Mouse (Mus musculus) lung, postnatal 0 days (tissue): ENCODE results near the gene Ap3d1. TPM values are rescaled to one million over a fixed set of nuclear protein-coding genes. Genes with fewer than 3 reads are reported as not detected.
A peak's percentile ranks its signal among the peaks of the same experiment; 100 is the strongest.

Experiments used
- ATAC-seq: fragments of 200-750 bp; cut with Nextera tagmentation; 2 replicates; pipeline ENCODE4 v1.8.0; 2017; ENCODE audit warnings: moderate library complexity
- DNase-seq: peaks from one replicate; pipeline ENCODE4 v3.0.0-alpha.2; 2016; ENCODE audit warnings: low spot score
- H3K27ac ChIP-seq: fragments of 300-500 bp; sonication (generic); 2 replicates; pipeline ENCODE4 v1.5.1; 2014; ENCODE audit warnings: antibody characterized with exemption, mild to moderate bottlenecking, low read length, mixed read lengths
- H3K27me3 ChIP-seq: fragments of 300-500 bp; sonication (generic); replicated peaks from 2 replicates; pipeline ENCODE4 v1.6.1; 2014; ENCODE audit warnings: low read length, mixed read lengths; ENCODE audit not compliant: insufficient read depth
- H3K36me3 ChIP-seq: fragments of 300-500 bp; sonication (generic); 2 replicates; pipeline ENCODE4 v1.6.1; 2014; ENCODE audit warnings: low read length, mixed read lengths; ENCODE audit not compliant: insufficient read depth
- H3K4me1 ChIP-seq: fragments of 300-500 bp; sonication (generic); 2 replicates; pipeline ENCODE4 v1.6.1; 2014; ENCODE audit warnings: antibody characterized with exemption, low read depth, low read length, mixed read lengths; ENCODE audit not compliant: insufficient read depth
- H3K4me2 ChIP-seq: fragments of 300-500 bp; sonication (generic); replicated peaks from 2 replicates; pipeline ENCODE4 v1.6.1; 2014; ENCODE audit warnings: low read depth, mild to moderate bottlenecking, low read length, moderate library complexity, mixed read lengths
- H3K4me3 ChIP-seq: fragments of 300-500 bp; sonication (generic); 2 replicates; pipeline ENCODE4 v1.5.1; 2014; ENCODE audit warnings: low read depth, low read length
- H3K9ac ChIP-seq: fragments of 300-500 bp; sonication (generic); replicated peaks from 2 replicates; pipeline ENCODE4 v1.6.1; 2014; ENCODE audit warnings: low read depth, mild to moderate bottlenecking
- H3K9me3 ChIP-seq: fragments of 300-500 bp; sonication (generic); 2 replicates; pipeline ENCODE4 v1.6.1; 2016; ENCODE audit warnings: low read length, mixed read lengths
- CTCF ChIP-seq: IDR thresholded peaks from 2 replicates; pipeline ENCODE4 v1.5.1; 2016; ENCODE audit warnings: antibody characterized with exemption, mild to moderate bottlenecking
- EP300 ChIP-seq: IDR thresholded peaks from 2 replicates; pipeline ENCODE4 v1.6.1; 2016; ENCODE audit warnings: antibody characterized with exemption, mild to moderate bottlenecking, control low read depth
- WGBS: fragments of 180-500 bp; shearing (Covaris S2); extraction: QIAGEN DNeasy Blood & Tissue Kit; methylation state at CpG from one replicate; pipeline ENCODE4 v1.1.7; 2014; 5-methylcytosine and 5-hydroxymethylcytosine counted together
- polyA plus RNA-seq: library from polyadenylated mRNA; unstranded; fragments of >200 nt; fragmentation: Nextera tagmentation; extraction: Ambion mirVana; gene quantifications from 2 replicates; pipeline ENCODE4 v1.2.1, GENCODE M21; 2015

Gene Ap3d1
- polyA plus RNA-seq, 1 experiment from 2014 or later: 49.3 TPM

- ATAC-seq (no peak), DNase-seq (no peak)
- TF ChIP-seq CTCF (no peak), EP300 (no peak)
- 98% methylated on average over 2 of the region's 2 CpGs for WGBS
- no peaks in the 10 kb centered on the region for H3K4me1 ChIP-seq
- no peaks in the 10 kb centered on the region for H3K9me3 ChIP-seq
- H3K27ac ChIP-seq: no peak overlapping the region
- no peak overlapping the region for H3K4me3 ChIP-seq
- no peaks in the 10 kb centered on the region for H3K27me3 ChIP-seq
- no peak overlapping the region for H3K4me2 ChIP-seq
- H3K9ac ChIP-seq: no peak overlapping the region
- H3K36me3 ChIP-seq: peaks cover 75% of the 10 kb centered on the region
Measured at GRCm38 (mm10) chr10:80784302-80784701, 42.2 kb upstream of the Ap3d1 start.

GRCm38 (mm10) chr10:80779565-80779964 lies 37.5 kb upstream of the Ap3d1 start:
- no peak for ATAC-seq
- H3K36me3 ChIP-seq: peaks cover 53% of the 10 kb centered on the region
- no peak overlapping the region for H3K9ac ChIP-seq

GRCm38 (mm10) chr10:80777123-80777522 lies 35.1 kb upstream of the Ap3d1 start:
- Histone ChIP-seq H3K4me3 (no peak overlapping the region), H3K36me3 (peaks cover 32% of the 10 kb centered on the region), H3K4me2 (no peak overlapping the region), H3K27ac (no peak overlapping the region), H3K4me1 (no peaks in the 10 kb centered on the region), H3K9me3 (no peaks in the 10 kb centered on the region), H3K27me3 (no peaks in the 10 kb centered on the region), H3K9ac (no peak overlapping the region)
- 88% methylated on average over 5 of the region's 5 CpGs for WGBS
- no peak for DNase-seq
- no peak for TF ChIP-seq EP300
- TF ChIP-seq CTCF: no peak
- no peak for ATAC-seq

More at GRCm38 (mm10) chr10:80779565-80779964, 37.5 kb upstream of the Ap3d1 start:
- Histone ChIP-seq H3K4me2 (no peak overlapping the region), H3K9me3 (no peaks in the 10 kb centered on the region), H3K27me3 (no peaks in the 10 kb centered on the region), H3K27ac (no peak overlapping the region), H3K4me3 (no peak overlapping the region), H3K4me1 (no peaks in the 10 kb centered on the region)
- TF ChIP-seq CTCF (no peak), EP300 (no peak)
- DNase-seq: no peak

- peaks cover 30% of the 10 kb centered on the region for H3K36me3 ChIP-seq
- H3K4me3 ChIP-seq: no peak overlapping the region
- WGBS: 79% methylated on average over 6 of the region's 6 CpGs
- no peak overlapping the region for H3K4me2 ChIP-seq
- DNase-seq (no peak), ATAC-seq (no peak)
- no peaks in the 10 kb centered on the region for H3K27me3 ChIP-seq
- no peaks in the 10 kb centered on the region for H3K9me3 ChIP-seq
- TF ChIP-seq EP300 (no peak), CTCF (no peak)
- no peak overlapping the region for H3K27ac ChIP-seq
- H3K9ac ChIP-seq: no peak overlapping the region
- no peaks in the 10 kb centered on the region for H3K4me1 ChIP-seq
Measured at GRCm38 (mm10) chr10:80776358-80776869, 34.4 kb upstream of the Ap3d1 start.

GRCm38 (mm10) chr10:80775731-80776130 lies 33.7 kb upstream of the Ap3d1 start:
- Histone ChIP-seq H3K36me3 (peaks cover 34% of the 10 kb centered on the region), H3K27ac (no peak overlapping the region), H3K27me3 (no peaks in the 10 kb centered on the region), H3K4me3 (no peak overlapping the region), H3K4me1 (no peaks in the 10 kb centered on the region), H3K4me2 (no peak overlapping the region), H3K9ac (no peak overlapping the region), H3K9me3 (no peaks in the 10 kb centered on the region)
- ATAC-seq: no peak
- DNase-seq: no peak
- no peak for TF ChIP-seq EP300
- no peak for TF ChIP-seq CTCF
- WGBS: 89% methylated on average over 4 of the region's 4 CpGs

GRCm38 (mm10) chr10:80774981-80775380 lies 32.9 kb upstream of the Ap3d1 start:
- H3K9me3 ChIP-seq: no peaks in the 10 kb centered on the region
- no peak overlapping the region for H3K9ac ChIP-seq
- H3K27ac ChIP-seq: no peak overlapping the region
- H3K4me3 ChIP-seq: no peak overlapping the region
- DNase-seq (no peak), ATAC-seq (no peak)
- 81% methylated on average over 4 of the region's 4 CpGs for WGBS
- no peaks in the 10 kb centered on the region for H3K27me3 ChIP-seq
- H3K4me2 ChIP-seq: no peak overlapping the region
- TF ChIP-seq EP300 (no peak), CTCF (no peak)
- no peaks in the 10 kb centered on the region for H3K4me1 ChIP-seq
- H3K36me3 ChIP-seq: peaks cover 29% of the 10 kb centered on the region

GRCm38 (mm10) chr10:80774549-80774948 lies 32.5 kb upstream of the Ap3d1 start:
- 46% methylated on average over 2 of the region's 2 CpGs for WGBS
- Histone ChIP-seq H3K4me1 (no peaks in the 10 kb centered on the region), H3K36me3 (peaks cover 32% of the 10 kb centered on the region), H3K4me2 (no peak overlapping the region), H3K4me3 (no peak overlapping the region), H3K9me3 (no peaks in the 10 kb centered on the region), H3K27ac (no peak overlapping the region), H3K27me3 (no peaks in the 10 kb centered on the region), H3K9ac (no peak overlapping the region)
- TF ChIP-seq CTCF (peak; percentile 96), EP300 (no peak)
- ATAC-seq (peak; percentile 80), DNase-seq (peak; percentile 88)
